Mouse (Mus musculus) gonadal fat pad, adult 2 months (tissue): Measurements from ENCODE around the gene Atp2a2. TPM values are rescaled to one million over a fixed set of nuclear protein-coding genes. Genes with fewer than 3 reads are reported as not detected.
A peak's percentile ranks its signal among the peaks of the same experiment; 100 is the strongest.

Experiments used
- DNase-seq: peaks from one replicate; pipeline ENCODE4 v3.0.0-alpha.2; 2012; ENCODE audit warnings: low read depth
- polyA plus RNA-seq: library from polyadenylated mRNA; depleted of rRNA; stranded (reverse); fragments of >200 nt; gene quantifications from 2 replicates; pipeline ENCODE4 v1.2.3, GENCODE M21; 2012; rRNA removed

Gene Atp2a2
- polyA plus RNA-seq, result 97.9 and 146 TPM in 2 replicates

DNA sequence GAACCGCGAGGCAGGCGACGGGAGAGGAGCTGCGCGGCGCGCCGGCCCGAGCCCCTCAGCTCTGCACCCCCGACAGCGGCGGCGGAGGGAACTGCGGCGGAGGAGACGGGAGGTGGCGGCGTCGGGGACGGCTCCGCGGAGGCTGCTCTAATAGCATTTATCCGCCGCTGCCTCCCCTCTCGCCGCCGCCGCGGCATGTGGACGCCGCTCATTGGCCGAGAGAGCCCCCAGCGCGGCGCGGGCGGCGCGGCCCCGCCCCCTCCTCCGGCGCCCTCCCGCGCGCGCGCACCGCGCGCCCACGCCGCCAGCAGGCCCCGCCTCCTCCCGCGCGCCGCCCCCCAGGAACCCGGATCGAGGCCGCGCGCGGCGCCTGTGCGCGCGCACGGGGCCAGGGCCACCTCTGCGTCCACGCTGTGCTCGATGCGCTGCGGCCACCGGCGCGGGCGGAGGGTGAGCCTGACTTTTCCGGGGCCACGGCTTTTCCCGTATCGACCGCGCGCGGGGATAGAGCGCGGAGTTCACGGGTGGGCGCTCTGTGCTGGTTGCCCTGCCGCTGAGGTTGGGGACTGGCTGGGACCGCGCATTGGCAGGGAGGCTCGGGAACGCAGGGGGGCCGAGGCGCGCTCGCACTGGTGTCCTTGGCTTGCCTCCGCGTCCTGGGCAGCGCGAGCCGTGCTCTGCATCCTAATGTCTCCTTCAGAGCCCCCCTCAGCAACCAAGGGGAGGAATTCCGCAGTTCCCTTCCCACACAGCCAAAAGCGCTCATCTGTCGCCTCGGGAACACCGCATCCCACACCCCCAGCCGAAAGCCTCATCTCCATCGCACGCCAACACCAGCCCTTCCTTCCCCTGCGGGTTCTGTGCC lies at the start of gene Atp2a2:
Gene Atp2a2, minus strand, starts transcription at position 149 of the 865 bp plus-strand sequence.
- DNase-seq, result no peak

DNA sequence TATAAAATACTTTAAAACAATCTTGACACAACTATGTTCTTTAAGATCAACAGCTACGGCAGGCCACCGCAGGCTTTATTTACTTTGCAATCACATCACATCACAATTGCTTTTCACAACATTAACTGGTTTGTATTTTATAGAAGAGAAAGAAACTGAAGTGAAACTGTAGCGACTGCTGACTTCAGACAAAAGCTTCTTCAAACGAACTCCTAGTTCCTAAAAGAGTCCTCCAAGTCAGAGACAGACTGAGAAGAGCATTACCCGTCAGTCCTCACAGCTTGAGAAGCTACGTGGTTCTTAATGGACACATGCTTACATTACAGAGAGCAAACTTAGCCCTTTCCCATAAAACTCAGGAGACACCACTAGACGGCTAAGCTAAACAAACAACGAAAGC lies 48.4 kb upstream of the Atp2a2 start:
- DNase-seq, result no peak

DNA sequence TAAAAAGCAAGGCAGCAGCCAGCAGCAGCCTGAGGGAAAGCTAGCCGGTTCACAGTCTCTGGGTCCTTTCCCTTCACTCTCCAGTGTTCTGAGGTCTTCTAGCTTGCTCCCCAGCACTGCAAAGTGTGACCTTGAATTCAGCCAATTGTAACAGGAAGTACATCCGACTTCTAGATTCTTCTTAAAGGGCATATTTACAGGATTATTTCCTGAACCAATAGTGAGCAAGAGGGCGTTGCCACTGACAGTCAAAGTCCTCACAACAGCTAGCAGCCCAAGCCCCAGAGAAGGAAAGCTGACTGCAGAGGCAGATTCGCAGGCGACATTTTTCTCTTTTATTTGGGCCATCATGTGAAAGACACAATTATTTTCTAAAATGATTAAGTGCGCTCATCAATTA lies 46.6 kb upstream of the Atp2a2 start:
- no peak for DNase-seq

DNA sequence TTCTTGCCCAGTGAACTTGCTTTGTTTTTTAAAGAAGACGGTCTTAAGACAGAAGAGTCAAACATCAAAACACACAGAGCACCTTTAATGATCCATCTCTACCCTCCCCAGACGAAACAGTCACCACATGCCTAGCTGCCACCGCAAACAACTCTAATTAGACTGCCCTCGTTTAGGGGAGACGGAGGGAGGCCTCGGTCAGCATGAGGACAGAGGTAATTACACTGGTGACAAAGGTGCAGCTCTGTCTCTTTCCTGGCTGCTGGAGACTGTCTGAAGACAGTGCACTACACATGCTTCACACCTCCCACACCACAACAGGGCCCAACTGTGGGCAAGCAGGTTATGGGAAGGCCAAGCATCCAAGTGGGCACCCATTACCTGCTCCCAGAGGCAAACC lies 45.8 kb upstream of the Atp2a2 start:
- no peak for DNase-seq

DNA sequence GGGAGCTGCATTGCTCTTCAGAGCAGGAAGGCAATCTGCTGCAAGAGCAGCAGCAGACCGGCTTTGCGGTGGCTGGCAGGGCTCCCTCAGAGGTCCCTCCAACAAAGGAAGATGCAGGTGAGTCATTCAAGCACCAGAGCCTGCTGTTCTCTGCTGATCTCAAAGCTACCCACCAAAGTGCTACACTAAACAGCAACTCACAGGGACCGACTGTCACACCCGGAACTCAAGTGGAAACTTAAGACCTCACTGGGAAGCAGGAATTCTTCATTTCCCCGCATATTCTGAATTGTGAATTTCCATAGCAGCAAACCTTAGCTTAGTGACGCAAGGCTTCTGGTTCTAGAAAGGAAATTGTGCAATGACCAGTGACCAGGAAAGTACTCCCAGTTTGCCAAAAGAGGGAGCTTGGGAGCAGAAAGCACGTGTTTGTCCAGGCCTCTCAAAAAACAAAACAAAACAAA lies 45.3 kb upstream of the Atp2a2 start:
- peak; percentile 63 for DNase-seq

DNA sequence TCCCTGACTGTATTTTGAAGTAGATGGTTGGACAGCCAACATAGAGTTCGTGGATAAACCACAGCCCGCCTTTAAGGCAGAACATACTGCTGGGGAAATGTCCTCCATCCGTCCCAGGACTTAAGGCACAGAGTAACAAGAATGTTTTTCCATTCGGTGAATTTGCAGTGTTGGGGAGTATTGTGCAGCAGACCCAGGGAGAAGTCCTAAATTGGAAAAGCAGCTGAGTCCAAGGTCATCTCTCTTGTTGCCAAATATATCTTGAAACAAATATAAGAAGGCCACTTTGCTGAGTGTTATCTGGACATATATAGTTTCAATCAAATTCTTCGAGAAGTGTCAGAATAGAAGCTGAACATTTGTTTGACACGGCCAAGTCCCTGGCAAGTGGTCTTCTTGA lies 41.4 kb upstream of the Atp2a2 start:
- no peak for DNase-seq

DNA sequence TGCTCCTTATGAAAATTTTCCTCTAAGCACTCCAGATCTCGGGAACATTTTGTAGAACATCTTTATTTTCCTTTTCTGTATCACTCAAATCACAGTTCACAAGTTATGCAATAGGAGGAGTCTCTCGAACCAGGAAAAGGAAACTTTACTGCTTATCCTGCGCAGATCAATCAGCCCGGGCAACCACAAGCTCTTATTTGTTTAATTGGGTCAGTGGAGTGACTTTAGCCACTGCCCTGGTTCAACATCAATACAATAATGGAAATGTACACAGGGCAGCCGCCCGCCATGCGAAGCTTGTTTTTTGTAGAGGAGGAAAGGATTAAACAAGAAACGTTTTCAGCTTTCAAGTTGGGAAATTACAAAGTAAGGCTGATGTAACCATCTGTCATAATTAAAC lies 39.8 kb upstream of the Atp2a2 start:
- no peak for DNase-seq

DNA sequence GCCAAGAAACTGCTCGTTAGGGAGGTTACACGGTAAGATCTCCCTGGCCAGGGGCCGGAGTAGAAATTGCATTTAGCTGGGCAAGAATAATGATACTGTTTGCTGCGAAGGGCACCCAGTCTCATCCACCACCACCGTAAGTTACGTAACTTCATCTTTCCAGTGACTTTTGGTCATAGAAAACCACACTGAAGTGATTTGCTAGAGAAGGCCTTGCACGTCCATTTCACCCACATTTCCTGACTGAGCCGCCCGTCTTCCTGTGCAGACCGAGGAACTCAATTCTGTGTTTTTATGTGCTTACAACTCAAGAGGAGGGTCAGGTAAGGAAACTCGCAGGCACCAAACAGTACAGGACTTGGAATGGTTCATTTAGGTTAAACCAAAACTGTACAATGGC lies 36.1 kb upstream of the Atp2a2 start:
- DNase-seq, result no peak

DNA sequence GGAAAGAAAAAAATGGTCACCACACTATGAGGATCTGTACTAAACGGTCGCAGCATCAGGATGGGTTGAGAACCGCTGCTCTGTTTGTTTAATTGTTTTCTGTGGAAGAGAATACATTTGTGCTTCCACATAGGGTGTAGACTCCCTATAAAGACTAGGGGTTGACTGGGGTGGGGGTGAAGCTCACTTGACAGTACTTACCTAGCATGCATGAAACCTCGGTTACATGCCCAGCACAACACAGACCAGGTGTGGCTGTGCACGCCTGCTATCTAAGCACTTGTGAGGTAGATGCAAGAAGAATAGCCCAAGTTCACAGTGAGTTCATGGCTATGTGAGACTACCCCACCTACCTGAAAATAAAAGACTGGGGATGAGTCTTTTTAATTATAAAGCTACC lies 35.6 kb upstream of the Atp2a2 start:
- DNase-seq, result no peak

DNA sequence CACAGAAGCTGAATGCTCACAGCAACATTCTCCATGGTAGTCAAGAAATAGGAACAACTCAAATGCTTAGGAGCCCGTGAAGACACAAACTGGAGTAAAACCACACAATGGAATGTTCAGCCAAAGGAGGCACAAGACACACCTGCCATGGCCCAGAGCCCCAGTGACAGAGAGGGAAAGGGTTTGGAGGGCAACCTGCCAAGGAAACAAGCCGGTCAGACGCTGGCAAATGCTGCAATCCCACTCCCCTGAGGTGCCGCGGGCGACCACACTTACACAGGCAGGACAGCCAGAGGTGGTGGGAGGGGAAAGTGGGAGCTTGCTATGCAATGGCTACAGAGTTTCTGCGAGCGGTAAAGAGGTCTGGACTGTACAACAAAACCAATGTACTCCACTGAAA lies 31.9 kb upstream of the Atp2a2 start:
- no peak for DNase-seq

DNA sequence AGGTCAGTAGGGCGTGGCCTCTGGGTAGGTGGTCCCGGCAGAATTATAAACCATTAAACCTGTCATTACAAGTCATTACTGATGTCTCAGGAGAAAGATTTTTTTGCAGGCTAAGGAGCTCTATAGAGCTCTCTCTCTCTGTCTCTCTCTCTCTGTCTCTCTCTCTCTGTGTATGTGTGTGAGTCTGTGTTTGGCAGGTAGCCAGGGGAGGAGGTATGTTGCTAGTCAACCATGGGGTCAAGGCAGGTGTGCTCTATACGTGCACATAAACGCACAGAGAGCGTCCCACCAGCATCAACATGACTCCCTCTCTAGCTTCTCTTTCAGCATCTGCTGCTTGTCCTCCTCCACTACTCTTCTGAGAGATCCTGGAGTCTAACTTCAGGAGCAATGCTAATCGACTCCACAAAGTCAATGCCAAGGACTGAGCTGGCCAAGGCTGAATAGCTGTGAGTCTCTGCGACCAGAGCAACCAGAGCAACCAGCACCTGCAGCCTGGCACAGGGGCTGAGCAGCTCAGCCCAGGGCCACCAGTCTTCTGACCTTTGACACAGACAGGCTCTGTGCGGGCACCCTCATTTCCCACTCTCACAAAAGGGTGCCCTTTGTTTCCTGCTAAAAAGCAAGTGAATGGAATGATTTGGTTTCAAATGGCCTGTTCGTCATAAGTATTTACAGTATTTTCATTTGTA lies 28.0 kb upstream of the Atp2a2 start:
- no peak for DNase-seq

DNA sequence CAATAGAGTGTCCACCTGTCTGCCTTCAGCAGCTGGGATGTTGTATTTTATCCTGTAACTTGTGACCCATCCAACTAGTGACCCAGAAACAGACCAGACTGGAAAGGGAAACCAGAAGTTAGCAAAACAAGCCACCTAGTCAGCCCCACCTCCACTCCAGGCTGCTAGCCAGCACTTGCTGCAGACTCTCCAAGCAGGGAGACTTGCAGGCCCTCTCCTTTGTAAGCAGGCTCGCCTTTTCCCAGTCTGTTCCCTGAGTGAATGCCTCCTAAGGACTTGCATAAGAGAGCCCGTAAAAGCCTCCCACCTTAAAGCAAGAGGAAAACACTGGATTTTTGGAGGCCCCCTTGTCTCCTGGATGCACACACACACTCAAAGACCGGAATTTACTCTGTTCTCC lies 27.3 kb upstream of the Atp2a2 start:
- no peak for DNase-seq

DNA sequence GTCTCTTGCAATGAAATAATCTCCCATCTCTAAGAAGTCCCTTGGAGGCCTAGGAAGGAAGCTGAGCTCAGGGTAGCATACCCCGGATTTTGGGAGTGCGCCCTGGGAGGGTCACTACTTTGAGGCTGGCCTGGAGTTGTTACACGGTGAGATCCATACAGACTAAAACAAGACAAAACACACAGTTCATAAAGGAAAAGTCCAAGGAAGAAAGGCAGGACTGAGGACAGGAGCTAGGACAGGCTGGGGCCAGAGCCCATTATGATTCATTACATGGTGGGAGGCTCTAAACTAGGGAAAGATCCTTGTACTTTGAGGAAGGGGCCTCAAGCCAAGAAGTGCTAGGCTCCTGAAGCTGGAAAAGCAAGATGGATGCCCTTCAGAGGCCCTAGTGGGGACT lies 26.6 kb upstream of the Atp2a2 start:
- no peak for DNase-seq

DNA sequence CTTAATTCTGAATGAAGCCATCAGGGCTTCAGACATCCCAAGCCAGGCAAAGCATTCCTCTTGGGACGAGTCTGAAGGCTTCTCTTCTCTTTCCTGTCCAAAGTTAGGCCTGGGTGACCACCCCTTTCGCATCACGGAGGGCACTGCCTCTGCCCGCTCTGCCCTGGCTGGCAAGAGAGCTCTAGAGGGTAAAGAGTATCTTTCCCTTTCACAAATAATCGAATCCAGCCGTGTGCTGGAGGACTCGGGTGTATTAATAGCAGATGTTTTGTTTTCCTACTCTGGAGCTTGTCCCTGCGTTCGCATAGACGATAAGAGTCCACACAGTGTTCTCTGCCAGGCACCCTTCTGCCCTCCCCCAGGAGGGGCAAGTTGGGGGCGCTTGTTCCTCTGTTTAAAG lies 25.7 kb upstream of the Atp2a2 start:
- DNase-seq, result no peak

DNA sequence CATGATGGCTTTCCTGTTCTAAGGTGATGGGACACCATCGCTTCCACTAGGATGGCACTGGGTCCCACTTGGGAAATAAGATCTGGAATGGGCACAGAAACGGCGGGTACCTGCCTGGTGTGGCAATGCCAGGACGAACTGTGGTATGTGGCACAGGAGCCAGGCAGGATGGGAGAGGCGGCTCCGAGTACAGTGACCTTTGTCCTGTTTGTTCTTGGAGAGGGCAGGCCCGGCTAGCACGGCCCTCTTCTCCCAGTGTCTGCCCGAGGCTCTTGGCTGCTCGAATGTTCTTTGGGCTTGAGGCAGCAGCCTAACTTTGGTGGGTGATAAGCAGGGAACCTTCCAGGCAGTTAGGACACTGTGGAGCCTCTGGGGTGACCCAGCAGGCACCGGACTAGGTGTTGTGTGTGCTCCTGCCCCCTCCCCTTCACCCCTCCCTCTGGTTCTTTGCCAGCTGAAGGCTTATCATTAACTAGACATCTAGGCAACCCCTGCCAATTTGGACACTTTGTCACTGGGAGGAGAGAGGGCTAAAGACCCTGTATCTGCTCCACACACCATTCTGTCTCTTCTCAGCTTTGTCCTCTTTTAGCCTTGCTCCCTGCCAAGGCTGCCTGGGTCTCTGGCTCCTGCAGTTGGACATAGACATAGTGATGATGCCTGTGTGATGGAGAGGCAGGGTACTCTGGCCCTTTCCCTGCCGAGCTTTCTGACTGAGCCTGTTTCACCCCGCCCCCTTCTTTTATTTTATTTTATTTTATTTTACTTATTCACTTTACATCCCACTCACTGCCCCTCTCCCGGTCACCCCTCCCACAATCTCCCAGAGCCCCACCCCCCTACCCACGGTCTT lies 25.1 kb upstream of the Atp2a2 start:
- peak; percentile 72 for DNase-seq

DNA sequence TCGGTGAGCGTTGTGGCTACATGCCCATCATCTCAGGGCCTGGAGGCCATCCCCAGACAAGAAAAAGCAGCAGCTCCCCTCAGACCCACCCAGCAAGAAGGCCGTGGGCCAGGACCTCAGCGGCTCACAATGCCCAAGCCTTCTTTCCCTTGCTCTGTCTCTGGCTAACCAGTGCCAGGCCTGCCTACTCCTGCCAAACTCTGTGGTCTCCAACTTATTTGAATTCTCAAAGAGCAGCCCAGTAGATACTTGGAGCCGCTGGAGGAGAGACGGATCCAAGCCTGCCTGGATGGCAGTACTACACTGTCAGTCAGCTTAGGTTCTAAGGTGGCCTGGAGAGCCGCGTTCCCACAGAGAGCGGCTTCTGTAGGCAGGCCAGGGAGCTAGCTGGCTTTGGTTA lies 24.4 kb upstream of the Atp2a2 start:
- no peak for DNase-seq

DNA sequence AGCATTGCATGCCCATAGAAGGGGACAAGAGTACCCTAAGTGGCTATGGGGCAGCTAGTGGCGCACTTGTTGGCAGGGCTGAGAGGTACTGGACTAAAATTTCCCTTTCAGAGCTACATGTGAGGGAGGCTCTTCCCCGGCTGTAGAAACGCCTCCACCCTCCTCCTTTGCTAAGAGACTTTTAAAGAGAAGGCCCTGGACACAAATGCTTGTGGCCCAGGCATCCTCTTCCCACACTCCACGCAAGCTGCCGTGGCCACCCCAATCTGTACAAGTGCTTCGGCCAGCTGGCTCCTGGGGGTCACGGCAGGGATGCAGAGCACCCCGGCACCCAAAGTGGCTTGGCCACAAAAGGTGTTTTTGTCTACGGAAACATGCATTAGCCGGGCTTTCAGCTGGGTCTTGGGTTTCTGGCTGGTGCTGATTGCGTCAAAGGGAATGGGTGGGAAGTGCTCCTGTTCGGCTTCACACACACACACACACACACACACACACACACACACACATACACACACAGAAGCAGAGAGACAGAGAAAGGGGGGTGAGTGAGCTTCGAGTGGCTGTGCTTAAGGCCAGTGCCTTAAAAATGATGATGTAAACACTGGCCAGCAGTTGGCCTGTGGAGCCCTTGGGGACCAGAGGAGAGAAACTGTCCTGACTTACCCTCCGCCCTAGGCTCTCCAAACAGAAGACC lies 23.4 kb upstream of the Atp2a2 start:
- no peak for DNase-seq

DNA sequence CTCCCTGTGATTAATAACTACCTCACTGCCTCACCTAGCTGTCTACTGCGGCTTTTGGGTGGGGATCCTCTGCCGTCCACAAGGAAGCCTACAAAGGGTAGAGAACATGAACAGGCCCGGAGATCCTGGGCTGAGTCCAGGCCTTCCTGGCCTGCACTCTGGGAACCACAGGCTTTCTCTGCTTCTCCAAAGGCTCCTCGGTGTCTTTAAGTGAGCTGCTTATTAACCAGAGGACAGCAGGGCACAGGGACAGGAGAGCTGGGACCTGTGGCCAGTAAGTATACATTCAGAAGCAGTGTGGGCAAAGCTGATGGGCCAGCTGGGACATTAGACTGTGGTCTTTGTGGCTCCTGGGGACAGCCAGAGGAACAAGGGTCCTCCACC lies 22.8 kb upstream of the Atp2a2 start:
- no peak for DNase-seq

DNA sequence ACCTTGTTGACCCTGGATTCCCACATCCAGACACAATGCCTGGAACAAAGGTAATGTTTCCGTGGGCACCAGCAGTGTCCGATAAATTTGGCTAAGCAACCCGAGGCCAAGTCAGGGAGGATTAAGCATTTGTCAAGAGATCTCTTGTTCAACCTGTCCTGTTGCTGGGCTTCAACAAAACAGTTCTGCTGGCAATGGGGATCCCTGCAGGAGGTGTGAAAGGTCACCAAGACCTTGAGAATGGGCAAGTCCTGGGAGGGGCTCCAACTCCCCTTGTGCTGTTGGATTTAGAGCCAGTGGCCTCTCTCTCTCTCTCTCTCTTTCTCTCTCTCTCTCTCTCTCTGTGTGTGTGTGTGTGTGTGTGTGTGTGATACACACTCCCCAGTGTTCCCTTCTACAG lies 22.2 kb upstream of the Atp2a2 start:
- DNase-seq, result no peak

DNA sequence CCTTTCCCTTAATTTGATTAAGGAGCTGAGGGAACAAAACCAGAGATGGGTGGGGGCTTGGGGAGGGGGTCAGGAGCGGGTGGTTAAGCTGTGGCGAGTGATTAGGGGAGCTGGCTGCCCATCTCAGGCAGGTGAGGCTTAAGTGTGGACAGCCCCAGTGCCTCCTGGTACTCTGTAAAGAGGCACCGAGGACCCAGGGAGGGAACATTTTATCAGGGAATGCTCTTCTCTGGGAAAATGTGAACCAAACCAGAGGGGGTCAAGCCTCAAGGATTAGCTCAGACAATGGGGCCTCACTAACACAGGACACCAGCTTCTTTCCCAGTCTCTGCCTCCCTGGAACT lies 19.1 kb upstream of the Atp2a2 start:
- no peak for DNase-seq

DNA sequence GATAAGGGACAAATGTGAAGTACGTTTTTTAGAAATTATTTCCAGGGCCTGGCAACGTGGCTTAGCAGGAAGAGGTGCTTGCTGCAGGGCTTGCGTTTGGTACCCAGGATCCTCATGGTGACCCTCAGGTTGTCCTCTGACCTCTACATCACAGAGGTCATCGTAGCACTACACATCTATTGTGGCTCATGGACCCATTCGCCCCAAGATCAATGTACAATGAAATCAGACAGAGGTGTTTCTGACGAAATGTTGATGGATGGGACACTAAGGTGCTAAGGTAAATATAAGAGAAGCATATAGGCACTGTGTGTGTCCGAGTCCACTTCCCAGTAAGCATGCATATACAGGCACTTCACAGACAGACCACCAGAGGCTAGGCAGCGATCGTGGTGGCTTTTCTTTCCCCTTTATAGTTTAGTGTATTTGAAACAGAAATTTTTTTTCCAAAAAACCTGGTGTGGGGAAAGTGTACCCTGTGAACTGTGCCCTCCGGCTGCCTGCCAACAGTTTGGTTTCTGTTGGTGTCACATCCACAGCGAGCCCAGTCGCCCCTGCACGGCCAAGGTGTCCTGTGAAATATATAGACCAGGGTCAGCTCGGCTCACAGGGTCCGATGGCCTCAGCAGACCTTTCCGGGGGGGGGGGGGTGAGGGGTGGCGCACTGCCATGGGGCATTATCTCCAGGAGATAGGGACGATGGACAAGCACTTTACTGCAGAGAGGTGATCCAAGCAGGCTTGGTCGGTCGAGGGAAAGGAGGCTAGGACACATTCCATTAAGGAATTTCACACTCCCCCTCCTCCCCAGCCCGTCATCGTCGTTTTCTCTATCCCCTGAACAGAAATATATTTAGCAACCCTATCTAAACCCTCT lies 18.5 kb upstream of the Atp2a2 start:
- DNase-seq, result no peak
